Mouse (Mus musculus): ENCODE measurements at regions not wholly inside any gene's neighbourhood (a gene's known extent, or its start where the extent isn't known, plus 50 kb on each side); places are given as distances from the start of the nearest gene placed in this dataset.

DNA sequence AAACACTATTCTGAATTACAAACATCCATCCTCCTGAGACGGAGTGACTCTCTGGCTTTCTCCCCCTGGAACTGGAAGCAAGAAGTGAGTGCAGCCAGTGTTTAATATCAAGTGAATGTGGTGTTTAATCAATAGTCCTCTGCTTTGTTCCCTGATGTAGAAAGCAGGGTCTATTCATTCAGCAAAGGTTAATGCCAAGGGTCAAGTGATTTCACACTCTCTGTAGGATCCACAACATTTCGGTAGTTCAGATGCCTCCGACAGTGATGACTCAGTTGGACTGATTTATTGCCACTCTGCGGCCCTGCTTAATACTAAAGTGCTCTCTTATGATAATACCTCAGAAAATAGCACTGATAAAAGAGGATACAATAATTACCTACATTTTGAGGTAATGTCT lies 235.6 kb upstream of the Arrdc3 start:
- no peak overlapping the region for H3K4me3 ChIP-seq
- no peaks in the 10 kb centered on the region for H3K27me3 ChIP-seq (ENCODE audit: control insufficient read depth, insufficient read depth, low read length)
- no peak overlapping the region for H3K27ac ChIP-seq
- no peaks in the 10 kb centered on the region for H3K4me1 ChIP-seq (ENCODE audit: control insufficient read depth, insufficient read depth, low read length)
- intact Hi-C loops (cut with DNase I) = no loop called here
- H3K36me3 ChIP-seq (ENCODE audit: control insufficient read depth, insufficient read depth, low read length) = no peaks in the 10 kb centered on the region
- H3K79me2 ChIP-seq (replicated peaks; ENCODE audit: control insufficient read depth, insufficient read depth, low read length) = no peaks in the 10 kb centered on the region
- TF ChIP-seq EP300 (IDR thresholded peaks at IDR 0.05; ENCODE audit: insufficient read depth, low read depth, low read length) (no peak), CTCF (IDR thresholded peaks at IDR 0.05) (no peak), POLR2A (IDR thresholded peaks at IDR 0.05; ENCODE audit: insufficient read depth, low read depth, low read length) (no peak)
- H3K9ac ChIP-seq (ENCODE audit: low read depth, low read length) = no peak overlapping the region
- 79% methylated on average over 4 of the region's 4 CpGs for WGBS
- no peak for DNase-seq

DNA sequence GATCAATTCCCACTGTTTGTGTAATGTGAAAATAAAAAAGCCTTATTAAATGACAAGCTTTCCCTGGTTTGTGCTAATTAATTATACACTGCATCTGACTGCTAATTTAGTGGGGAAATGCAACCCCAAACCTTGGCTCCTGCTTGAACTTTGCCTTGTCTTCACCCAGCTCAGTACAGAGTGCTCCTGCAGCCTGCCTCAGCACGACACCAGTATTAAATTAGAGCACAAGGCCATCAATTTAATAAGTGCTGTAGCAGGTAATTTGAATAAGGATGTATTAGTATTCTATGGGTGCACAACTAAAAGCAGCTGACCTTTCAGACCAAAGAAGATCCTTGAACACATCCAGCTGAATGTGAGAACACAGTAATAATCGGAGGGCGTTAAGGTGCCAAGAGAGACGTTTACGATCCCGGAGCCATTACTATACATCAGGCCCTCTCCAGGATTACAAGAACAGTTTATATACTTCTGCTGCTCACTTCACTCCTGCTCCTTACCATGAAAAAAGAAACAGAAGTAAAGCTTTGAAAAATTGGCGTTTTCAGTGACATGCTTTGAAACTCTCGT lies 230.1 kb upstream of the Arrdc3 start:
- Histone ChIP-seq H3K4me1 (ENCODE audit: control insufficient read depth, insufficient read depth, low read length) (no peaks in the 10 kb centered on the region), H3K9ac (ENCODE audit: low read depth, low read length) (no peak overlapping the region), H3K36me3 (ENCODE audit: control insufficient read depth, insufficient read depth, low read length) (no peaks in the 10 kb centered on the region), H3K79me2 (replicated peaks; ENCODE audit: control insufficient read depth, insufficient read depth, low read length) (no peaks in the 10 kb centered on the region), H3K4me3 (no peak overlapping the region), H3K27ac (no peak overlapping the region), H3K27me3 (ENCODE audit: control insufficient read depth, insufficient read depth, low read length) (no peaks in the 10 kb centered on the region)
- no peak for DNase-seq
- TF ChIP-seq POLR2A (IDR thresholded peaks at IDR 0.05; ENCODE audit: insufficient read depth, low read depth, low read length) (no peak), EP300 (IDR thresholded peaks at IDR 0.05; ENCODE audit: insufficient read depth, low read depth, low read length) (no peak), CTCF (IDR thresholded peaks at IDR 0.05) (no peak)
- 84% methylated on average over 8 of the region's 8 CpGs for WGBS
- intact Hi-C loops (cut with DNase I) = no loop called here

DNA sequence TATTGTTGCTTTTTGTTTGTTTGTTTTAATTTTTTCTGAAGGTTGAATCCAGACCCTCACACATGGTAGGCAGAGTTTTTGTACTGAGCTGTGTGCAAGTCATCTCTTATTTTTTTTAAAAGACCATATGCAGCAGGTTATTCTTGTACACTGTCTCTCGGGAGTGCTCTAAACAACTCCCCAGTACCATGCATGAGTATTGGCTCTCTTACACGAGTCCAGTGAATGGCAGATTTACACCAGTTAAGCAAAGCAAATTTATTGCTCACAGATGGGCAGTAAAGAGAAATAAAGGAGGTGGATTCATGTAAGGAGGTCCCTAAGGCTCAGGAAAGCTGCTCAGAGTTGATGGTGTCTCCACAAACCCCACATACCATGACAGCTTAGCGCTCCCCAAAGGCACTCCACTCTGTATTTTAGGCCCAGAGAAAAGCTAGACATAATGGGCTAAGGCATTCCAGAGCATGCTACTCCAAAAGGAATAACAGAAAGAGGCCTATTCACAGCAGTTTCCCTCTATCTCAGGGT lies 216.9 kb upstream of the Arrdc3 start:
- TF ChIP-seq POLR2A (IDR thresholded peaks at IDR 0.05; ENCODE audit: insufficient read depth, low read depth, low read length) = no peak
- TF ChIP-seq CTCF (IDR thresholded peaks at IDR 0.05) = no peak
- TF ChIP-seq EP300 (IDR thresholded peaks at IDR 0.05; ENCODE audit: insufficient read depth, low read depth, low read length) = no peak
- intact Hi-C loops (cut with DNase I) = no loop called here
- no peak for DNase-seq
- H3K36me3 ChIP-seq (ENCODE audit: control insufficient read depth, insufficient read depth, low read length) = no peaks in the 10 kb centered on the region
- no peak overlapping the region for H3K4me3 ChIP-seq
- WGBS = 71% methylated on average over 3 of the region's 3 CpGs
- H3K9ac ChIP-seq (ENCODE audit: low read depth, low read length) = no peak overlapping the region
- H3K79me2 ChIP-seq (replicated peaks; ENCODE audit: control insufficient read depth, insufficient read depth, low read length) = no peaks in the 10 kb centered on the region
- H3K27me3 ChIP-seq (ENCODE audit: control insufficient read depth, insufficient read depth, low read length) = no peaks in the 10 kb centered on the region
- H3K27ac ChIP-seq = no peak overlapping the region
- H3K4me1 ChIP-seq (ENCODE audit: control insufficient read depth, insufficient read depth, low read length) = no peaks in the 10 kb centered on the region

DNA sequence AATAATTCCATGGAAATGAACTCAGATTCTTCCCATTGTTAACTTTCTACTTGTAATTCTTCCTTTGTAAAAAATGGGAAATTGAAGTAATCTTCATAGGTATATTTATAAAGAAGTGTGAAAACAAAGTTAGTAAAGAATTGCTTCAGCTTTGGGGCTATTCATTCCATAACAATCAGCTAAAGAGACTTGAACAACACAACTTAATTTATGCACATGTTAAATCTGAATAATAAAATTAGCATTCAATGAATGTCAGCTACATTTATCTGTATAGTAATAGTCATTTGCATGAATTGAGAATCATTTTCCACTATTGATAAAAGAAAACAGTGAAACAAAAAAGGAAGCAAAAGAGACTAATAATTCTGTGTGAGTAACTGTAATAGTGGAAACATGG lies 193.3 kb upstream of the Arrdc3 start:
- H3K4me1 ChIP-seq (ENCODE audit: control insufficient read depth, insufficient read depth, low read length) = no peaks in the 10 kb centered on the region
- H3K9ac ChIP-seq (ENCODE audit: low read depth, low read length) = no peak overlapping the region
- TF ChIP-seq EP300 (IDR thresholded peaks at IDR 0.05; ENCODE audit: insufficient read depth, low read depth, low read length) (no peak), CTCF (IDR thresholded peaks at IDR 0.05) (no peak), POLR2A (IDR thresholded peaks at IDR 0.05; ENCODE audit: insufficient read depth, low read depth, low read length) (no peak)
- no peak for DNase-seq
- no peaks in the 10 kb centered on the region for H3K27me3 ChIP-seq (ENCODE audit: control insufficient read depth, insufficient read depth, low read length)
- intact Hi-C loops (cut with DNase I) = no loop called here
- no peaks in the 10 kb centered on the region; the same call in 1 of the 2 replicates for H3K36me3 ChIP-seq (ENCODE audit: control insufficient read depth, insufficient read depth, low read length)
- no peaks in the 10 kb centered on the region for H3K79me2 ChIP-seq (replicated peaks; ENCODE audit: control insufficient read depth, insufficient read depth, low read length)
- H3K4me3 ChIP-seq = no peak overlapping the region
- H3K27ac ChIP-seq = no peak overlapping the region

DNA sequence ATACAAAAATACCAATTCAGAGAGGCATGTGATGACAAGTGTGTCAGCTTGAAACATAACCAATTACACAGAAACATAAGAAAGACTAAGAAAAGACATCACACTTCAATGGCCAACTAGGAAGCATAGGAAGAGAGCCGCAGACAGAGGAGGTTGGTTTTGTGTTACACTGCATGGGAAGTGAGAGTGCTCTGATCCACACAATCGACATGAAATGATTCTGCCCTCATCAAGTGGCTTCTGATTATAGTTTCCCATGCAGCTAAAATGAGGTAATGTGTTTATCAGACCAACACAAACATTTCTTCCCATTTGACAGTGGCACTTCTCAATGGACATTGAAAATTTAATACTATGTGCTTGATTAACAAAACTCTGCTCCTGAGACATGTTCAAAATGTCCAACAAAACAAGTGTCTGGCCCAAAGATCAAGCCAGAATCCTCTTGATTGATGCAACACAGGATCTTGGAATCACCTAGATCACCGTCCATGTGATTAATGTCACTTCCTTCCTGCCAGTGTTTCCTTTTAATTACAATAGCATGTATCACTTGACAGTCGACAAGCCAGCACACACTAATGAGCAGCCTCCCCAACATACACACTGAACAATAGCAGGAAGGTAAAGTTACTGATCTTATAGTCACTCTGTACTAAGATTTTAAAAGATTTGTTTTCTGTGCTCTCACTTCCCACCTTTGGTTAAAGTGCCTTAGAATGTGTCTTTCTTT lies 192.4 kb upstream of the Arrdc3 start:
- Histone ChIP-seq H3K79me2 (replicated peaks; ENCODE audit: control insufficient read depth, insufficient read depth, low read length) (no peaks in the 10 kb centered on the region), H3K27me3 (ENCODE audit: control insufficient read depth, insufficient read depth, low read length) (no peaks in the 10 kb centered on the region), H3K4me3 (no peak overlapping the region), H3K4me1 (ENCODE audit: control insufficient read depth, insufficient read depth, low read length) (no peaks in the 10 kb centered on the region), H3K27ac (no peak overlapping the region), H3K9ac (ENCODE audit: low read depth, low read length) (no peak overlapping the region), H3K36me3 (ENCODE audit: control insufficient read depth, insufficient read depth, low read length) (no peaks in the 10 kb centered on the region; the same call in 1 of the 2 replicates)
- TF ChIP-seq EP300 (IDR thresholded peaks at IDR 0.05; ENCODE audit: insufficient read depth, low read depth, low read length) = no peak
- TF ChIP-seq CTCF (IDR thresholded peaks at IDR 0.05) = no peak
- TF ChIP-seq POLR2A (IDR thresholded peaks at IDR 0.05; ENCODE audit: insufficient read depth, low read depth, low read length) = no peak
- DNase-seq = no peak
- intact Hi-C loops (cut with DNase I) = no loop called here
- WGBS = 43% methylated on average over 4 of the region's 4 CpGs

DNA sequence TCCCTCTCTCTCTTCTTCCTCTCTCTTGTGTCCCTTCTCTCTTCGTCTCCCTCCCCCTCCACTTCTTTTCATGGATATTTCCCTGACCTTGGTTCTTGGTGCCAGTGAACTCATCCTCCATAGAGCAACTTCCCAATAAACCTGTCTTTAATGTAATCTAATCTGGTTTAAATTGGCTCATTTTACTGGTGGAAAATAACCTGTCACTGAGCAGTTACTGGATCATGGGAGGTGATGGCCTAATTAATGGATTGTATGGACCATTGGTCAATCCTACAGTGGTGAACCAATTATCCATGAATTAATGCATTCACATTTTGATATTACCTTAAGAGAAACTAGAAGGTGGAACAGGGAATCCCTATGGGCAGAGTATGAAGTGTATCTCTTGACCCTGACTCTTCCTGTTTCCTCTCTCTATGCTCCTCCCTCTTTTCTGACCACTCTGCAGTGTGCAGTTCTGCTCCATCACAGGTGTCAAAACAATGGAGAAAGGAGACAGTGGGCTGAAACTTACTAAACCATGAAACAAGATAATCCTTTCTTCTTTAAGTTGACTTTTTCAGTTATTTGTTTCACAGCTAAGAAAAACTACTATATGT lies 187.5 kb upstream of the Arrdc3 start:
- intact Hi-C loops (cut with DNase I) = no loop called here
- H3K36me3 ChIP-seq (ENCODE audit: control insufficient read depth, insufficient read depth, low read length) = no peaks in the 10 kb centered on the region
- H3K4me1 ChIP-seq (ENCODE audit: control insufficient read depth, insufficient read depth, low read length) = no peaks in the 10 kb centered on the region
- H3K9ac ChIP-seq (ENCODE audit: low read depth, low read length) = no peak overlapping the region
- DNase-seq = no peak
- TF ChIP-seq CTCF (IDR thresholded peaks at IDR 0.05) (no peak), POLR2A (IDR thresholded peaks at IDR 0.05; ENCODE audit: insufficient read depth, low read depth, low read length) (no peak), EP300 (IDR thresholded peaks at IDR 0.05; ENCODE audit: insufficient read depth, low read depth, low read length) (no peak)
- no peaks in the 10 kb centered on the region for H3K27me3 ChIP-seq (ENCODE audit: control insufficient read depth, insufficient read depth, low read length)
- 58% methylated on average over 1 of the region's 1 CpGs for WGBS
- H3K79me2 ChIP-seq (replicated peaks; ENCODE audit: control insufficient read depth, insufficient read depth, low read length) = no peaks in the 10 kb centered on the region
- H3K4me3 ChIP-seq = no peak overlapping the region
- H3K27ac ChIP-seq = no peak overlapping the region

Measured in heart, adult 2 months (tissue).